Mouse (Mus musculus) urinary bladder, adult 18-20 months (tissue): ENCODE measurements around the gene Hc.
A peak's percentile ranks its signal among the peaks of the same experiment; 100 is the strongest.

Source experiments
- DNase-seq, 2 experiments: peaks; one replicate each; pipeline ENCODE4 v3.0.0; 2022; ENCODE audit warnings: low spot score in 2 of 2, mixed read lengths in 2 of 2

Gene Hc

GRCm38 (mm10) chr2:35061338-35061737 lies at the start of gene Hc:
TSS of gene Hc (minus strand) at chr2:35061438.
- no peak for DNase-seq

GRCm38 (mm10) chr2:35110521-35110920 lies 49.3 kb upstream of the Hc start:
- no peak for DNase-seq

- no peak for DNase-seq
These were observed 48.7 kb upstream of the Hc start for GRCm38 (mm10) chr2:35109924-35110304.

GRCm38 (mm10) chr2:35109141-35109923 lies 48.1 kb upstream of the Hc start, which contains the start of gene Cntrl:
TSS of gene Cntrl (plus strand) at chr2:35109492.
- DNase-seq: peak; percentile 89 to 96

DNA sequence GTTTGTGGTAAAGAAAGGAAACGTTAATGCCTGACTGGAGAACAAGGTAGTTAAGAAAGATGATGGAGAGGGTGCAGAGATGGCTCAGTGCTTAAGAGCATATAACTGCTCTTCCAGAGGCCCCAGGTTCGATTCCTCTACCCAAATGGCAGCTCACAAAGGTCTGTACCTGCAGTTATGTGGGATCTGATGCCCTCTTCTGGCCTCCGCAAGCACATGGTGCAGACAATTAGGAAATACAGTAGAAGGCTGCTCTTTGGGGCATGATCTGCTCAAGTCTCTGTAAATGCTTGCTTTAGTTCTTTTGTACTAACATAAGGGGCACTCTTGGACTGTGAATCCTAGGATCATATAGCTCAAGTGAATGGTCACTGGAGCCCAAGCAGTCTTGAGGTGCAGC lies 47.5 kb upstream of the Hc start:
- peak in 1 of 2 experiments; percentile 5 for DNase-seq

- no peak for DNase-seq
These were observed 46.9 kb upstream of the Hc start for GRCm38 (mm10) chr2:35107984-35108635.

DNA sequence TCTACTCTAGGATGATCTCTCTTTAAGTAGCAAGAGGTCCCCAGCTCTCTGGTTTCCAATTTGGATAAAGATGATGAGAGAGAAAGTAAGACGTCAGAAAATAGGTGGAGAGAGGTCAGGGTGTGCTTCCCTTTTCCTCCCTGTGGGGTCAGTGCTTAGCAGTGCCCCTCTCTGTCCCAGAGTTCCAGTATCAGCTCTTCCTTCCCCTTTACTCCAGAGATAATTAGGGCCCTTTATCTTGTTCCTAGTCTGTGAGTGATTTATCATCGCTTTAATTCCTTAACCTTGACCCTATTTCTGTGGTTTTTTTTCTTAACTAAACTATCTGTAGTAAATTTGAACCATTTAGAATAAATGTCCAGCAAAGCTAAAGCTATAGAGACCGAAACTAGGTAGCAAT lies 43.6 kb upstream of the Hc start:
- no peak for DNase-seq

GRCm38 (mm10) chr2:35103558-35103957 lies 42.3 kb upstream of the Hc start:
- DNase-seq: no peak

- no peak for DNase-seq
These were observed 41.5 kb upstream of the Hc start for GRCm38 (mm10) chr2:35102777-35103176.

DNA sequence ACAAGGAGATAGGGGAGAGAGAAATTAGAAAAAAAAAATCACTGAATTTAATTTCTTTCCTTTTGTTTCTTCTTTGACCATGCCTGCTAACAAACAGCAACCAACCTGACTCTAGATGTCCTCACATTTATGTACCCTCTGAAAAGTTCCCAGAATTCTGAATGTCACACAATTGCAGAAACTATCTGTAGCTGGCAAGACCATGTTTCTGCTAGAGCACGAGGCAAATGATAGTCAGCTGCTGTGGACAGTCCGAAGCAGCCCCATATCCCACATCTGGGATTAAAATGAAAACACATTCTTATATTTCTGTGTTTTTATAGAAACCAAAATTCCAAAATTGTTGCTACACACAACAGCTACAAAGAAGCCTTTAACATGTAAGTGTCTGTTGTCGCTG lies 40.2 kb upstream of the Hc start, which contains the start of gene AI182371:
TSS of gene AI182371 (minus strand) at position 101 of the 400 bp plus-strand sequence.
- no peak for DNase-seq

- DNase-seq: no peak
These were observed 39.3 kb upstream of the Hc start for GRCm38 (mm10) chr2:35100529-35100928.

- no peak for DNase-seq
These were observed 26.2 kb upstream of the Hc start for GRCm38 (mm10) chr2:35087418-35087817.

DNA sequence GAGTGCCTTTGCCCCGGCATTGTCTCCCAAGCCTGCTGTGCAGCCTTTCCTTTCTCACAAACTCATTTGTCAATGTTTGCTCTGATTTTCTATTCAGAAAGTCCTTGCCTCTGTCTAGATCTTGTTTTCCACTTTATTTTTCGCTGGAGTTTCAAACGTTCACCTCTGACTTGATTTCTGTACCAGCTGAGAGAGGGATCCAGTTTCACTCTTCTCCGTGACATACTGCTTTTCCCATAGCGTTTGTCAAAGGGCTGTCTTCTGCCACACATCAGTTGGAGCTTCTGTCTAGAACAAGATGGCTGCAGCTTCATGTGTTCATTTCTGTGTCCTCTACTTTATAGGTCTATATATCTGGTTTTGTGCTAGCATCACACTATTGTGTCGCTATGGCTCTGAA lies 17.9 kb upstream of the Hc start:
- DNase-seq: no peak

GRCm38 (mm10) chr2:35074328-35074727 lies 13.1 kb upstream of the Hc start:
- DNase-seq: no peak

DNA sequence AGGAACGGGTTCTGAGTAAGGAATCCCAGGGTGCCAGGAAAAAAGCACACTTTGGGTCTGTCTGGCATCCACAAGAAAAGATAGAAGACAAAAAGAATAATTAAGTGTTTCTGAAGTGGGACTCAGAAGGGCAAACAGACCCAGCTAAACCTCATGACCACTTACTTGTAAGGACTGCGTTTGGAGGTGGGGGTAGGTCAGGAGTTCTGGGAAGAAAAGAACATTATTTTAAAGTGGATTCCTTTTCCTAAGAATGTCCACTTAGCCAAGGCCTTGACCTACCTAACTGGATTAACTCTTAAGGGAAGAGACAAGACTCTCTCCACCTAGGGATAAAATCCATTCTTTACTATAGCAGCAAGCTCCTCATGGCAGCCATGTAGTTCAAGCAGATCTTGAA lies 11.3 kb upstream of the Hc start:
- DNase-seq: no peak

DNA sequence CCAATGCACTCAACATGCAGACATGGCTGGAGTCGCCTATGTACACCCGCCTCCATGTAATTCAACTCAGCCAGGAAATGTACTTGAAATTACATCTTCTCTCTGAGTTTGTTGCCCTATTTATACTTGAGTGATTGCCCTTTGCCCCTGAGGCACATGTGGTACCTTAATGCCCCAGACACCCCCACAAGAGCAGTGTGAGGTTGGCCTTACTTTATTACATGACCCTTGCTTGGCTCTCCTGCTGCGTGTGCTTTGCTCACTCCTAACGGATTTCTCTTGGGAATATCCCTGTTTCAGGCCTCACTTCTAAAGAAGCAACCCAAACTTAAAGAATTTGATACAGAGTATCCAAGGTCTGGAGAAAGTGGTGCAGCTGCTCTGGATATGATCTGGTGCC lies 9.0 kb upstream of the Hc start:
- DNase-seq: no peak

- DNase-seq: no peak
These were observed 7.9 kb upstream of the Hc start for GRCm38 (mm10) chr2:35069124-35069523.

DNA sequence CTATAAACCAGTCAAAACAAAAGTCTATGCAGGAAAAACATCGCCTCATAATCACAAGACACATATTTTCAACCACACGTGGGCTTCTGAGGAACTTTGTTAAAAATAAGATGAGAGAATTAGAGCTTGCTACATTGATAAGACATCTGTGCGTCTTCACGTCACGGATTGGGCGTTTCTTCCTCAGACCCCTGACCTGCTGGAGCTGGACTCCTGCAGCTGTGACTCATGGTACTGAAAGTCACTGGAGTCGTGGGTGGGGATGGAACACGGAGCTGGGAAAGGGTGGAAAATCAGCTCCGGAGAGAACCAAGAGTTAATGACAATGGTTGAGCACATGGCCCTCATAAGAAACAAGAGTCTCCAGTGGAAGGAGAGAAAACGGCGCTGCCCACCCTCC lies 5.9 kb upstream of the Hc start:
- no peak for DNase-seq

GRCm38 (mm10) chr2:35066525-35067082 lies 5.4 kb upstream of the Hc start:
- DNase-seq: no peak

DNA sequence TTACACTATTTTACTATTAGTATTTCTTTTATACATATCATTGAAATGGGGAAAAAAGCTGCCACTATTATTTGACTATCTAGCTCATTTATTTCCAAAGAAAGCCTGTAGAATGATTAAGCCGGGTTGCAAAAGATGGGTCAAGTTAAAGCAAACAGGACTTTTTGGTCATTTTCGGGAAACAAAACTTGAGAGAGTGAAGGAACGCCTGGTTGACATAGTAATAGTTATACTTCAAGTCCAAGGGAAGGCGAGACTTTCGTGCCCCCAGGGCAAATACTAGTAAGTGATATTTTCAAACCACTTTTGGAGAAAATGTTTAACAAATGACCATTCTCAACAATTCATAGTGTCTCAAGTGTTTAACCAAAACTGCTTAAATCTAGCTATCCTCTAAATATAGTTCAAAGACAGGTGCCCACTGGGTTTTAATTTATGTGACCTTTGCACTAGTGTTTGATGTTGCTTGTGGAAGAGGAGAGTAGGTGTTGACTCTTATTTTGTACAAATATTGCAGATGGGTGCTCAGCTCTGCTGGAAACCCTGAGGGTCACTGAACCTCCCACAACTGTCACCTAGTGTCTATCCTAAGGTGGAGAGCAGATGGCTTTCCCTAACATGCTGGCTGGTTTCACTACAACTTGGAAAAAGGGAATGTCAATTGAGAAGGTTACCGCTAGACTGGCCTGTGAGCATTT lies 2.2 kb upstream of the Hc start:
- no peak for DNase-seq

GRCm38 (mm10) chr2:35060897-35061296 lies 341 bp downstream of the Hc start:
- no peak for DNase-seq

DNA sequence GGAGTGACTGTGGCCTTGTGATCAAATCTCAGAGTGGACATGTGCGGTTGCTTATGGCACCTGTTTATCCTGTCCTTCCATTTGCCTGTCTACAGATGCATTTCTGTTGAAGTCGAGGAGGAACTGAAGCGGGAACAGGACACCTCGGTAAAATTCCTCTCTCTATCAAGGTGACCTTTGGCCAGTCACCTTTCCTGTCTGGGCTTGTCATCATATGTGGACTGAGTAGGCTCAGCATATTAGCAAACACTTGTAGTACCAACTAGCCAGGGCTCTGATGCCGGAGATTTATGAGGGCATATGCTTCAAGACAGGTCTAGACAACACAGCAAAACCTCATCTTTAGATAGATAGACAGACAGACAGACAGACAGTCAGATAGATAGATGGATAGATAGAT lies 982 bp downstream of the Hc start:
- no peak for DNase-seq
